Mouse (Mus musculus): ENCODE results near the gene Limch1. TPM values are rescaled to one million over a fixed set of nuclear protein-coding genes. Genes with fewer than 3 reads are reported as not detected.

The Limch1 gene
- total RNA-seq, 2 experiments from 2014 or later, result 110 to 125 TPM

- no peak for DNase-seq (ENCODE audit: extremely low spot score in 1 of 2, low spot score in 1 of 2)
Measured at GRCm38 (mm10) chr5:66909962-66910361, 164.3 kb downstream of the Limch1 start.

- DNase-seq (ENCODE audit: extremely low spot score in 1 of 2, low spot score in 1 of 2), result no peak
Measured at GRCm38 (mm10) chr5:66910610-66911009, 165.0 kb downstream of the Limch1 start.

GRCm38 (mm10) chr5:66911068-66911467 lies 165.4 kb downstream of the Limch1 start:
- DNase-seq (ENCODE audit: extremely low spot score in 1 of 2, low spot score in 1 of 2), result no peak

GRCm38 (mm10) chr5:66913791-66914190 lies 168.2 kb downstream of the Limch1 start:
- DNase-seq (ENCODE audit: extremely low spot score in 1 of 2, low spot score in 1 of 2), result no peak

- no peak for DNase-seq (ENCODE audit: extremely low spot score in 1 of 2, low spot score in 1 of 2)
Measured at GRCm38 (mm10) chr5:66917353-66918315, 172.0 kb downstream of the Limch1 start.

GRCm38 (mm10) chr5:66918316-66919305 lies 173.0 kb downstream of the Limch1 start:
- no peak for DNase-seq (ENCODE audit: extremely low spot score in 1 of 2, low spot score in 1 of 2)

- DNase-seq (ENCODE audit: extremely low spot score in 1 of 2, low spot score in 1 of 2), result no peak
Measured at GRCm38 (mm10) chr5:66922582-66922981, 177.0 kb downstream of the Limch1 start.

GRCm38 (mm10) chr5:66929291-66929690 lies 183.7 kb downstream of the Limch1 start:
- DNase-seq (ENCODE audit: extremely low spot score in 1 of 2, low spot score in 1 of 2), result no peak

- DNase-seq (ENCODE audit: extremely low spot score in 1 of 2, low spot score in 1 of 2), result no peak
Measured at GRCm38 (mm10) chr5:66933134-66933804, 187.6 kb downstream of the Limch1 start.

GRCm38 (mm10) chr5:66934585-66934984 lies 189.0 kb downstream of the Limch1 start:
- DNase-seq (ENCODE audit: extremely low spot score in 1 of 2, low spot score in 1 of 2), result no peak

GRCm38 (mm10) chr5:66937376-66937775 lies 191.7 kb downstream of the Limch1 start:
- no peak for DNase-seq (ENCODE audit: extremely low spot score in 1 of 2, low spot score in 1 of 2)

GRCm38 (mm10) chr5:66941710-66942450 lies 196.3 kb downstream of the Limch1 start:
- DNase-seq (ENCODE audit: extremely low spot score in 1 of 2, low spot score in 1 of 2), result no peak

GRCm38 (mm10) chr5:66942922-66943321 lies 197.3 kb downstream of the Limch1 start:
- DNase-seq (ENCODE audit: extremely low spot score in 1 of 2, low spot score in 1 of 2), result no peak

GRCm38 (mm10) chr5:66943521-66943920 lies 197.9 kb downstream of the Limch1 start:
- DNase-seq (ENCODE audit: extremely low spot score in 1 of 2, low spot score in 1 of 2), result no peak

GRCm38 (mm10) chr5:66947958-66948357 lies 202.3 kb downstream of the Limch1 start:
- no peak for DNase-seq (ENCODE audit: extremely low spot score in 1 of 2, low spot score in 1 of 2)

GRCm38 (mm10) chr5:66949098-66949692 lies 203.6 kb downstream of the Limch1 start:
- no peak for DNase-seq (ENCODE audit: extremely low spot score in 1 of 2, low spot score in 1 of 2)

GRCm38 (mm10) chr5:66953375-66953774 lies 207.7 kb downstream of the Limch1 start:
- no peak for DNase-seq (ENCODE audit: extremely low spot score in 1 of 2, low spot score in 1 of 2)

GRCm38 (mm10) chr5:66953971-66954644 lies 208.5 kb downstream of the Limch1 start:
- DNase-seq (ENCODE audit: extremely low spot score in 1 of 2, low spot score in 1 of 2), result no peak

- DNase-seq (ENCODE audit: extremely low spot score in 1 of 2, low spot score in 1 of 2), result no peak
Measured at GRCm38 (mm10) chr5:66955245-66955644, 209.6 kb downstream of the Limch1 start.

Measured in layer of hippocampus, postnatal 25 days (tissue).